Mouse (Mus musculus): ENCODE data around the gene Rtkn. TPM values are rescaled to one million over a fixed set of nuclear protein-coding genes. Genes with fewer than 3 reads are reported as not detected.
A peak's percentile ranks its signal among the peaks of the same experiment; 100 is the strongest.

The Rtkn gene
- total RNA-seq, 2 experiments from 2014 or later: 1.9 to 2.2 TPM

- 0 out of 2 replicates have a peak, but pooled peaks have one; percentile 6 for ATAC-seq (replicated peaks; ENCODE audit: poor library complexity)
These were observed 1.8 kb downstream of the Rtkn start for GRCm38 (mm10) chr6:83136881-83137575.

DNA sequence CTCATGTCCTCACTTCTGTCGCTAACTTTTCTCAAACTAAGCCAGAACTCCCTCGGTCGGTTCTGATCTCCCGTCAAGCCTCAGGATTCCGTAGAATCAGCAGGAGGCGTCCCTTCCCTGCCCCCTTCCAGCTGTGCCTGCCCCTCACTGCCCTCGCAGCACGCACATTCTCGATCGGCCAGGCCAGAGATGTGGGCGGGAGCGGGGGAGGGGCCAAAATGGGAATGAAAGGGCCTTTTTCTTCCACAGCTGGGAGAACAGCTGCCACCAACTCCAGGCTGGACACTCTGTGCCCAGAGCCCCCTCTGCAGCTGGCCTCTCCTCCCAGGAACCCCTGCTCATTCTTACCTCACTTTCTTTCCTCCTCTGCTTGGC is 2.3 kb downstream of the Rtkn start:
- peak; percentile 40 for ATAC-seq (replicated peaks; ENCODE audit: poor library complexity)

DNA sequence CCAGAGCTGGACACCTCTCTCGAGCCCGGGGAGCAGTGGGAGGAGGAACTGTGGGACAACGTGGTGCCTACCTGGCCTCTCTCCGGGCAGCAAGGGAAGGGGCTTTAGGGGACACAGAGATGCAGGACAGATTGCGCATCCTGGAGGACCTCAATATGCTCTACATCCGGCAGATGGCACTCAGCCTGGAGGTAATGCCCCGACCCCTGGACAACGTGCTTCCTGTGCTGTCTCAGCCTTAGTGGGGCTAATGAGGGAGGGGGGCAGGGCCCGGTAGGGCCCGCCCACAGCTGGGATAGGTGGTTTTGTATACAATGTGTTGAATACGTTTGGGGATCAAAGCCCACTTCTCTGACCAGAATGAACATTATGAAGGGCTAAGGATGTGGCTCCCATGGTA is 2.8 kb downstream of the Rtkn start:
- ATAC-seq (replicated peaks; ENCODE audit: poor library complexity): peak; percentile 43

DNA sequence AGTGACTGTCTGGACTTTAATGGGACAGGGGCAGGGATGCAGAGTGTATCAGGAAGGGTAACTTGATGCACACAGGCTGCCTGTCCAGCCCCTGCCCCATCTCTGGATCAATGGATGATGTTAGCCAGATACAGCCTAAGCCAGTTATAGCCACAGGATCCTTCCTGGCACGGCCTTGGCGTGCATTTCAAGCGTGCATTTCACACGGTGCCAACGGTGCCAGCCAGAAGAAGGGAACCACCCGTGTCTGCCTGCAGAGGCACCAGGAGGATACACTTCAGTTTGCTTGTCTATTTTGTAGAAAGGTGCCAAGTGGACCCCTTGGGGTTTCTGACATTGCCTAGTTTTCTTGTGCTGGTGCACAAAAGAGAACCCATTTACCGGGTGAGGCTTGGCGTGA is 4.8 kb downstream of the Rtkn start:
- no peak for ATAC-seq (replicated peaks; ENCODE audit: poor library complexity)

GRCm38 (mm10) chr6:83141636-83142035 is 6.4 kb downstream of the Rtkn start:
- ATAC-seq (replicated peaks; ENCODE audit: poor library complexity): no peak

DNA sequence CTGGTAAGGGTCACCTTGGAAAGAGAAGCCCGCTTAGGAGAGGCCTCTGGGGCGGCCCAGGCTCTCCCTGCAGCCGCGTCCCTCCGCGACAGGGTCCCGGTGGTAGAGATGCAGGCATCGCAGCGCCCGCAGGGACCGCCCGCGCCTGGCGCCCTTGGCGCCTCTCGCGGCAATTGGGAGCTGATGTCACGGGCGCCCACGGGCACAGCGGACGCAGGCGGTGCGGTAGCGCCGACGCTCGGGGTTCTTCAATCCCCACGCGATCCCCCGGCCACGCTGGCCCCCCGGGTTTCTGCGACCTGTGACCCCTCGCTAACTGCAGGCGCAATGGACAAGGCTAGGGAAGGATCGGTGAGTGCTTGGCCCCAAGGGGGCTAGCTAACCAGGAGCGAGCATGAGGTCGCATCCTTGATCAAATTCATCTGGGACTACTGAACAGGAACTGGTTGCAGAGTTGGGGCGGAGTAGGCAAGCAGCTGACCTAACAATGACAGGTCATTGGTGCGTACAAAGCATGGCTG is 7.0 kb downstream of the Rtkn start:
- ATAC-seq (replicated peaks; ENCODE audit: poor library complexity): 0 out of 2 replicates have a peak, but pooled peaks have one; percentile 13

DNA sequence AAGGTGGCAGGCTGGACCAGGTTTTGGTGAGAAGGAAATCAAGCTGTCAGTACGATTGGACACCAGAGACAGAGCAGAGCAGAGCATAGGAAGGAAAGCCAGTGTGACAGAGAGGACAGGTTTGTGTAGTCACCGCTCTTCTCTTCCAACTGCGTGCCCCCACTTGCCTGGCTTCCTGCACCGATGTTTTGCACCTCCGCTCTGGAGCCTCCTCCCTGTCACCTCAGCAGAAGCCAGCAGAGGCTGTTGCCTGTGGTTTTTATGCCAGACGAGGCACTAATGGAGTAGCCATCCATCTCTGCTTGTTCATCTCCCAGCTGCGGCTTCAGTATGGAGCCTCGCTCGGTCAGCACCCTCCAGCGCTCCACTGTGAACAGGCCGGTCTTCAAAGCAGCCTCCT is 7.6 kb downstream of the Rtkn start:
- ATAC-seq (replicated peaks; ENCODE audit: poor library complexity): no peak

- ATAC-seq (replicated peaks; ENCODE audit: poor library complexity): no peak
These were observed 9.9 kb downstream of the Rtkn start for GRCm38 (mm10) chr6:83145209-83145608.

- no peak for ATAC-seq (replicated peaks; ENCODE audit: poor library complexity)
These were observed 10.5 kb downstream of the Rtkn start for GRCm38 (mm10) chr6:83145805-83146204.

GRCm38 (mm10) chr6:83147280-83147679 is 12.0 kb downstream of the Rtkn start:
- no peak for ATAC-seq (replicated peaks; ENCODE audit: poor library complexity)

DNA sequence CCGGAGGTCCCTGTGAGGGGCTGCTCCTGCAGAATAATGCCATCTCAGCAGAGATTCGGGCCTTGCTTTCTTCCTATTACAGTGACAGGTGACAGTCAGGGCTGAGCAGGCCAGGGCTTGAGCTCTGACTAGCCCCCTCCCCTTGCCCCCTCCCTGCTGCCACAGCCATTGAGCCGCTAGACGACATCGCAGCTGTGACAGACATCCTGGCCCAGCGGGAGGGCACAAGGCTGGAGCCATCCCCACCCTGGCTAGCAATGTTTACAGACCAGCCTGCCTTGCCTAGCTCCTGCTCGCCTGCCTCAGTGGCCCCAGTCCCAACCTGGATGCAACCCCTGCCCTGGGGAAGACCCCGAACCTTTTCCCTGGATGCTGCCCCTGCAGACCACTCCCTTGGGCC is 16.5 kb downstream of the Rtkn start:
- no peak for ATAC-seq (replicated peaks; ENCODE audit: poor library complexity)

DNA sequence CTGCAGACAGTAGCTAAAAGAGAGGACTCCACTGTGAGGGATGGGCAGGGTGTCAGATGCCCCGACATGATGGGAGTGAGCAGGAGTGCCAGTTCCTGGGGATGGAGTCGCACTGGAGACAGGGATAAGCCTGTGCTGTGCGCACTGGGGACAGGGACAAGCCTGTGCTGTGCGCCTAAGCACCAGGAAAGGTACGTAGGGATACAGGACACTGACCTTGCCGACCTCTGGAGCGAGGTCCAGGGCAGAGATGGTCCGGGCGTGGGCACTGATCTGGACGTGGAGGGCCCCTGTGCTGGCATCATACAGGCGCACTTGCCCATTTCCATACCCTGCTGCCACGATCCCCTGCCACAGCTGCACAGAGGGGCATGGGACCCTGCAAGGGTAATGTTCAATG is 17.8 kb downstream of the Rtkn start:
- no peak for ATAC-seq (replicated peaks; ENCODE audit: poor library complexity)

DNA sequence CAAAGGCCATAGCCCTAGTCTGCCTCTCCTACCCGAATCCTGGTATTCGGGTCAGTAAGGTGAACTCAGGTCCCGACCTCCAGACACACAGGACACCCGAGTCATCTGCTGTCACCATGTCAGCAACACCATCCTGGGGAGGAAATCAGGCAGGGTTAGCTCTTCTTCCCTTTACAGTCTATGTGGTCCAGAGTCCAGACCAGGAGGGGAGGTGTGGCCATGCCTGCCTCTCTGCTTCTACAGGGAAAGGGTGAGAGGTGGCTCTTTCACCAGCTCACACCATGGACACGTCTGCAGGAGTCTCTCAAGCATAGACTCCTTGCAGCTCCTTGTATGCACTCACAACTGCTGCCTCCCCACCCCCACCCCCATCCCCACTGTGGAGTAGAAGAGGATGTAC is 18.2 kb downstream of the Rtkn start:
- no peak for ATAC-seq (replicated peaks; ENCODE audit: poor library complexity)

DNA sequence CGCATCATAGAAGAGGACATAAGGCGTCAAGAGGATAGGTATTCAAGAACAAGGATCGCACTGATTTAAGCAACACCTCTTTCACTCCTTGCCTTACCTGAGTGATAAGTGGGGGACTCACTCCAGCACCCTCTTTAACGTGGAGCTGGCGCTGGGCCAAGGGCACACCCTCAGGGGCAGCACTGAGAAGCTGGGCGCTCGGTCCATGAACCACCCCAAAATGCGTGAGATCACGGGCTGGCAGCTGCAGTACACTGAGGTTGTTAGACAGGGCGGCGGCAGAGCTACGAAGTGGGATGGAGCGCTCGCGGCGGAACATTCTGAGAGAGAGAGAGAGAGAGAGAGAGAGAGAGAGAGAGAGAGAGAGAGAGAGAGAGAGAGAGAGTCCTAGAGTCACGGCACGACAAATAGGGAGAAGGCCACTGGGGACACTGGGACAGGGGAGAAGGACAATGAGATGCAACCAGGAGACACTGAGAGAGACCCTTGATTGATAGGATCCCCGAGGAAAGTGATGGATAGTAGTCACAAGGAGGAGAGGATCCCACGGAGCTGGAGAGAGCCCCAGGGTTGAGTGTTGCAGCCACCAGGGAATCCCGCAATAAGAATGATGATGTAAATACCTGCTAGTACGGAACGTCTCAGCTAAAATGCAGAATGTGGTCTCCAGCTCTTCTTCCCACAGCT is 20.4 kb downstream of the Rtkn start:
- no peak for ATAC-seq (replicated peaks; ENCODE audit: poor library complexity)

- peak; percentile 87 for ATAC-seq (replicated peaks; ENCODE audit: poor library complexity)
These were observed 21.0 kb downstream of the Rtkn start, which contains the start of the genes Wdr54 and 1700003E16Rik for GRCm38 (mm10) chr6:83156259-83156684. Gene Wdr54, minus strand, starts transcription at chr6:83156397. Gene 1700003E16Rik, plus strand, starts transcription at chr6:83156404.

DNA sequence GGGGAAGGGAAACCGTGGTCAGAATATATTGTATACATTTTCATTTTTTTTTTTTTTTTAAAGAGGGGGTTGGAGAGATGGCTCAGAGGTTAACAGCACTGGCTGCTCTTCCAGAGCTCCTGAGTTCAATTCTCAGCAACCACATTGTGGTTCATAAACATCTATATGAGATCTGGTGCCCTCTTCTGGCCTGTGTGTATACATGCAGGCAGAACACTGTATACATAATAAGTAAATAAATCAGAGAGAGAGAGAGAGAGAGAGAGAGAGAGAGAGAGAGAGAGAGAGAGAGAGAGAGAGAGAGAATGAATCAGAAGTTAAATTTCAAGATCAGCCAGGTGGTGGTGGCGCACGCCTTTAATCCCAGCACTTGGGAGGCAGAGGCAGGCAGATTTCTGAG is 24.2 kb downstream of the Rtkn start:
- peak; percentile 49 for ATAC-seq (replicated peaks; ENCODE audit: poor library complexity)

DNA sequence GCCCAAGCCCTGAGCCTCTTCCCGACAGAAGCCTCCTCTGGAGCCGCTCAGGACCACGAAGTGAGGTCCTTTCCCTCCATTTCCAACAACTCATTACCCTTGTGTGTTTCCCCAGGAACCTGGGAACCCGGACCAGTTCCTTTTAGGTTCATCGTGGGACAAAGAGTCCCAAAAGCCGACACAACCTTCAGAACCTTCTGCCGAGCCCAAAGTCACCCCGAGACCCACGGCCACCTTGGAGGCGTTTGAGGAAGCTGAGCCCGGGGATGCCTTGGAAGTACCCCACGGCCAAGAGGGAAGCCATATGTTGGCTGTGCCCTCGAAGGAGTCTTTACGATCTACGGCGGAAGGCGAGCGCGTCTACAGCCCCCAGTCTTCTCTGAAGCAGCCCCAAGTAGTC is 26.2 kb downstream of the Rtkn start:
- ATAC-seq (replicated peaks; ENCODE audit: poor library complexity): no peak

- ATAC-seq (replicated peaks; ENCODE audit: poor library complexity): no peak
These were observed 26.8 kb downstream of the Rtkn start for GRCm38 (mm10) chr6:83161921-83162641.

- peak; percentile 45 for ATAC-seq (replicated peaks; ENCODE audit: poor library complexity)
These were observed 27.4 kb downstream of the Rtkn start for GRCm38 (mm10) chr6:83162701-83163100.

DNA sequence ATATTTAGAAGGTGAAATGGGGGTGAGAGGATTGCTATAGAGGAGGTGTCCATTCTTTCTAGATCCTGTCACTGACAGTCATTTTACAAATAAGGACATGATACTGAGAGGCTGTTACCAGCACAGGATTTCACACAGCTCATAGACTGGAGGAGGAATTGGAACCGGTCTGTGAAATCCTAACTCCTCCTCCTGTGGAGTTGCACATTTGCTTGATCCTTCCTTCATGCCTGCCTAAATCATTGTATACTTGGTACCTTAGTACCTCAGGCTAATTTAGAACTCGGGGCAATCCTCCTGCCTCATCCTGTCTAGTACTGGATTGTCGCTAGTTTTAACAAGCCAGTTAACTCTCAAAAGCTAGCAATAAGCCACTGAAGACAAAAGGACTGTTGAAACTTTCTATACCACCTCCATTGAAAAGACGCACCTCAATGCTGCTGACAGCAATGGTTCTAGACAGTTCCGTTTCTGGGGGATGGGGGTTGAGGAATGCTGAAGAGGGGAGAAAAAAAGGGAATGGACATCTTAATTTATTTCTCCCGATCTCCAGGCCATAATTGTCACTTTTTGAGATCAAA is 29.9 kb downstream of the Rtkn start:
- no peak for ATAC-seq (replicated peaks; ENCODE audit: poor library complexity)

DNA sequence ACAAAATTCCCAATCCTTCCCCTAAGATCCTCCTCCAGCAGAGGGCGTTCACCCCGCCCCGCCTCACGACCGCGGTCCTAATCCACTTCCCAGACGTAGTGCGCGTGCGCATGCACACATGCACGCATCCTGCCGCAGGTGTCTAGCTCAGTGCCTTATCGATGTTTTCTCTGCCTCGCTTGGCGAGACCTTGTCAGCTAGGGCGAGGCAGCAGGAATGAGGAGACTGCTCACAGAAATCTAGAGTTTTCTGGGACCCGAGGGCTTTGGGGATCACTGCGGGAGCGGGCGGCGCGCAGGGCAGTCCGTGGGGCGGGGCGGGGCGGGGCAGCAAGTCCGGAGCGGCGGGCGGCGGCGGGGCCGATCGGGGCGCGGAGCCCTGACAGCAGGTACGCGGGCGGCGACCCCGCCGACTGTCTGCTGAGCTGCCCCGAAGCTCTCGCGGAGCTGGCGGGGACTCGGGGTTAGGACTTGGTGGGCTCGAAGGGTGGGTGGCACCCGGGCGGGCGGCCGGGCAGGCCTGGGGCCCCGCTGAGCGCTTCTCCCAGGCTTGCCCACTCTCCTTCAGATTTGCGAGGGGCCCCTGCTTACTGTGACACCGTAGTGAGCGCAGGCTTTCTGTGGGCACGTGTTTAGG is 30.5 kb downstream of the Rtkn start, which contains the start of gene Dctn1:
Dctn1 (plus strand) TSS at position 314 of the 636 bp plus-strand sequence.
- ATAC-seq (replicated peaks; ENCODE audit: poor library complexity): peak; percentile 86

All from megakaryocyte progenitor cell, adult 5-6 weeks (primary cell).